Mouse (Mus musculus): Measurements from ENCODE around the gene Cbfa2t3. TPM values are rescaled to one million over a fixed set of nuclear protein-coding genes. Genes with fewer than 3 reads are reported as not detected.

Gene Cbfa2t3
- polyA plus RNA-seq, 1 experiment, result 58.8 TPM

GRCm38 (mm10) chr8:122663670-122664069 lies 35.2 kb downstream of the Cbfa2t3 start:
- peaks cover 17% of the 10 kb centered on the region for H3K4me1 ChIP-seq (ENCODE audit: control insufficient read depth, insufficient read depth, low read length)
- H3K27ac ChIP-seq (ENCODE audit: control insufficient read depth, insufficient read depth, low read depth, low read length, poor library complexity), result no peak overlapping the region
- TF ChIP-seq POLR2A (IDR thresholded peaks at IDR 0.05; ENCODE audit: borderline replicate concordance, control insufficient read depth, low read depth, low read length) (no peak), CTCF (IDR thresholded peaks at IDR 0.05; ENCODE audit: control insufficient read depth, insufficient read depth, low read length) (no peak)
- WGBS, result 83% methylated on average over 5 of the region's 5 CpGs
- H3K4me3 ChIP-seq (replicated peaks; ENCODE audit: control insufficient read depth, low read depth, low read length), result no peak overlapping the region

DNA sequence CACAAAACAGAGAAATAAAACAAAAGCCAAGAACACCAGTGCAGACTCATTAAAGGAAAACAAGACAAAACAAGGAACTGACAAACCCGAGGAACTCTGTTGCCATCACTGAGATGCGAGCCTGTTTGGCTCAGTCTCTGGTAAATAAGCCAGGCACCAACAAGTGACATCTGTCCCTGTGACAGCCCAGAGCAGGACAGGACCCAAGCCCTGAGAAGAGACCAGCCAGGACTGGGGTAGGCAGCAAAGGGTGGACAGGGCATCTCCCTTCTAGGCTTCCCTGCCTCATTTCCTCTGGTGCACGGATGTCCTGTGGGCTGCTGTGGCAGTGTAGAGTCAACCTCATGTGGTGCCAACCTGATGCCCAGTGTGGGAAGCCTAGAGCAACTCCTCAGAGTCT lies 35.8 kb downstream of the Cbfa2t3 start:
- Histone ChIP-seq H3K4me1 (ENCODE audit: control insufficient read depth, insufficient read depth, low read length) (peaks cover 17% of the 10 kb centered on the region), H3K4me3 (replicated peaks; ENCODE audit: control insufficient read depth, low read depth, low read length) (no peak overlapping the region), H3K27ac (ENCODE audit: control insufficient read depth, insufficient read depth, low read depth, low read length, poor library complexity) (no peak overlapping the region)
- TF ChIP-seq CTCF (IDR thresholded peaks at IDR 0.05; ENCODE audit: control insufficient read depth, insufficient read depth, low read length) (no peak), POLR2A (IDR thresholded peaks at IDR 0.05; ENCODE audit: borderline replicate concordance, control insufficient read depth, low read depth, low read length) (no peak)
- WGBS, result 29% methylated on average over 3 of the region's 3 CpGs

DNA sequence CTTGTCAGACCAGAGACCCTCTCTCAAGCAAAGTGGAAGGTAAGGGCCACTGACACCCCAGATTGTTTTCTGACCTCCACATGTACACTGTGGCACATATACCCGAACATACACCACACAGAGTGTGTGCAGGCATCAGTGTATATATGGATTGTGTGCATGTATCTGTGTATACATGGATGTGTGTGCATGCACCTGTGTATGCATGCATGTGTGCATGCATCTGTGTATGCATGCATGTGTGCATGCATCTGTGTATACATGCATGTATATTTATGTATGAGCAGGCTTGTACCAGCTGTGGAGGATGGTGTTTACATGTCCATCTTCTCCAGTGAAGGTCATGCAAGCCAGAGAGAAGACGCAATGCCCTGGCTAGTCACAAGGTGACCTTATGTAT lies 37.0 kb downstream of the Cbfa2t3 start:
- TF ChIP-seq POLR2A (IDR thresholded peaks at IDR 0.05; ENCODE audit: borderline replicate concordance, control insufficient read depth, low read depth, low read length), result no peak
- no peak for TF ChIP-seq CTCF (IDR thresholded peaks at IDR 0.05; ENCODE audit: control insufficient read depth, insufficient read depth, low read length)

DNA sequence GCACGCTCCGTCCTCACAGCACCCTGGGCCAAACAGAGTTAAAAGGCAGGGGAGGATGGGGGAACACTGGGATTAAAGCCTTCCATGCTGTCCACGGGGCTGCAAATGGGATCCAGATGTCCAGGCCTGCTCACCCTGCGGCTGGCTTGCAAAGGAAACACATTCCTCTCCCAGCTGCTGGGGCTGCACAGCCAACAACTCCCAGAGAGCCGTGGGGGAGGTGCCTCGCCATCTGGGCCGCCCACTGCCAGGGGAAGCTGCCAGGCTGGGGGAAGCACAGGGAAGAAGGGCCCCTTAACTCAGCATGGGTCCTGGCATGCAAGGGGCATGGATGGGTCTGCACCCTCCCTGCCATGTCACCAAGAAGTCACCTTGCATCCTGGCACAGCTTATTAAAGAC lies 37.8 kb downstream of the Cbfa2t3 start:
- Histone ChIP-seq H3K27ac (ENCODE audit: control insufficient read depth, insufficient read depth, low read depth, low read length, poor library complexity) (no peak overlapping the region), H3K4me3 (replicated peaks; ENCODE audit: control insufficient read depth, low read depth, low read length) (no peak overlapping the region), H3K4me1 (ENCODE audit: control insufficient read depth, insufficient read depth, low read length) (peaks cover 5% of the 10 kb centered on the region; the same call in 1 of the 2 replicates)
- TF ChIP-seq CTCF (IDR thresholded peaks at IDR 0.05; ENCODE audit: control insufficient read depth, insufficient read depth, low read length), result no peak
- no peak for TF ChIP-seq POLR2A (IDR thresholded peaks at IDR 0.05; ENCODE audit: borderline replicate concordance, control insufficient read depth, low read depth, low read length)
- WGBS, result 55% methylated on average over 7 of the region's 7 CpGs

More for the DNA sequence above, 37.0 kb downstream of the Cbfa2t3 start:
- peaks cover 11% of the 10 kb centered on the region for H3K4me1 ChIP-seq (ENCODE audit: control insufficient read depth, insufficient read depth, low read length)
- WGBS, result 82% methylated on average over 2 of the region's 2 CpGs
- H3K27ac ChIP-seq (ENCODE audit: control insufficient read depth, insufficient read depth, low read depth, low read length, poor library complexity), result no peak overlapping the region
- H3K4me3 ChIP-seq (replicated peaks; ENCODE audit: control insufficient read depth, low read depth, low read length), result no peak overlapping the region

- 61% methylated on average over 2 of the region's 2 CpGs for WGBS
- TF ChIP-seq CTCF (IDR thresholded peaks at IDR 0.05; ENCODE audit: control insufficient read depth, insufficient read depth, low read length) (peak; percentile 74), POLR2A (IDR thresholded peaks at IDR 0.05; ENCODE audit: borderline replicate concordance, control insufficient read depth, low read depth, low read length) (no peak)
- Histone ChIP-seq H3K27ac (ENCODE audit: control insufficient read depth, insufficient read depth, low read depth, low read length, poor library complexity) (no peak overlapping the region), H3K4me3 (replicated peaks; ENCODE audit: control insufficient read depth, low read depth, low read length) (no peak overlapping the region), H3K4me1 (ENCODE audit: control insufficient read depth, insufficient read depth, low read length) (peaks cover 4% of the 10 kb centered on the region; the same call in 1 of the 2 replicates)
Measured at GRCm38 (mm10) chr8:122660022-122660421, 38.9 kb downstream of the Cbfa2t3 start.

DNA sequence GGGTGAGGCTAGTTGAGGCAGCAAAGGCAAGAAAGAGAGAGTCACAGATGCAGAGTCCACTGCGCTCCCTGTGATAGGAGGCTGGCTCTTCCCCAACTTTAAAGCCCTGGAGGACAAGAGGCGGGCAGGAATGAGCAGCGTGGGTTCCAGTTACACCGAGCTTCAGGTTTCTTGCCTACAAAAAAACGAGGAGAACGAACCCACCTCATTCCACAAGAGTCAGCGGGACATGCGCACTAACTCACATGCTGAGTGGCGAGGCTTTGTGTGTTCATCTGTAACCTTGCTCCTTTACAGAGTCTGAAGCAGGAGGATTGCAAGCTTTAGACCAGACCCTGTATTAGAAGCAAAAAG lies 40.1 kb downstream of the Cbfa2t3 start:
- Histone ChIP-seq H3K4me1 (ENCODE audit: control insufficient read depth, insufficient read depth, low read length) (peaks cover 1% of the 10 kb centered on the region; the same call in 1 of the 2 replicates), H3K27ac (ENCODE audit: control insufficient read depth, insufficient read depth, low read depth, low read length, poor library complexity) (no peak overlapping the region), H3K4me3 (replicated peaks; ENCODE audit: control insufficient read depth, low read depth, low read length) (no peak overlapping the region)
- 87% methylated on average over 9 of the region's 9 CpGs for WGBS
- no peak for TF ChIP-seq POLR2A (IDR thresholded peaks at IDR 0.05; ENCODE audit: borderline replicate concordance, control insufficient read depth, low read depth, low read length)
- no peak for TF ChIP-seq CTCF (IDR thresholded peaks at IDR 0.05; ENCODE audit: control insufficient read depth, insufficient read depth, low read length)

DNA sequence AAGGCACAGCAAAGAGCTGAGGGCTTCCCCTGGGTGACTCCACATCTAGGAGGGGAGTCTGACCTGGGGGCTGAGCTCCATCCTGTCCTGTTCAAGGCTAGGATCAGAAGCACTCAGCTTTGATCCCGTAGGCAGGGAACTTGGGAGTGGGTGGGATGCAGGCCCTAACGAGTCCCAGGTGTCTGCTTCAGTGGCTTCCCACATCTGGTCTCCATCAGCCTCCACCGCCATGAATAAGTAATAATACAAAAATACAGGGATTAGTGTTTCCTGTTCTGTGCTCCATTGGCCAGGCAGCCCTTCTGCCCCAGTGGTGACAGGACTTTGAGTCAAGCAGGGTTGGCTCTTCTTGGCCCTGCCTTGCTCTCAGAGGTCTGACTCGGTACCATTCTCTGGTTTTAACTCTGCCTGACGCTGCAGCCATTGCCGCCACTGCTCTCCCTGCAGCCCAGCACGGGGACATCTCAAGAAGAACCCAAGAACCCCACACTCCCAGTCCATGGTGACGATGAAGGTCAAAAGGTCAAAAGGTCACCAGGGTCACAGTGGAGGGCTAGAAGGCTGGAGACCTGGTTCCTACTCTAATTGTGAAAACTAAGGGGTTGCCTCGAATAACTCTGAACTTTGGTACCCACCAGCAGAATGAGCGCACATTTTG lies 40.6 kb downstream of the Cbfa2t3 start:
- 87% methylated on average over 10 of the region's 10 CpGs for WGBS
- H3K27ac ChIP-seq (ENCODE audit: control insufficient read depth, insufficient read depth, low read depth, low read length, poor library complexity), result no peak overlapping the region
- no peak for TF ChIP-seq POLR2A (IDR thresholded peaks at IDR 0.05; ENCODE audit: borderline replicate concordance, control insufficient read depth, low read depth, low read length)
- TF ChIP-seq CTCF (IDR thresholded peaks at IDR 0.05; ENCODE audit: control insufficient read depth, insufficient read depth, low read length), result no peak
- H3K4me1 ChIP-seq (ENCODE audit: control insufficient read depth, insufficient read depth, low read length), result peaks cover 1% of the 10 kb centered on the region; the same call in 1 of the 2 replicates
- no peak overlapping the region for H3K4me3 ChIP-seq (replicated peaks; ENCODE audit: control insufficient read depth, low read depth, low read length)

GRCm38 (mm10) chr8:122656056-122656999 lies 42.6 kb downstream of the Cbfa2t3 start:
- Histone ChIP-seq H3K4me1 (ENCODE audit: control insufficient read depth, insufficient read depth, low read length) (peaks cover 1% of the 10 kb centered on the region; the same call in 1 of the 2 replicates), H3K27ac (ENCODE audit: control insufficient read depth, insufficient read depth, low read depth, low read length, poor library complexity) (no peak overlapping the region), H3K4me3 (replicated peaks; ENCODE audit: control insufficient read depth, low read depth, low read length) (no peak overlapping the region)
- no peak for TF ChIP-seq POLR2A (IDR thresholded peaks at IDR 0.05; ENCODE audit: borderline replicate concordance, control insufficient read depth, low read depth, low read length)
- no peak for TF ChIP-seq CTCF (IDR thresholded peaks at IDR 0.05; ENCODE audit: control insufficient read depth, insufficient read depth, low read length)
- 61% methylated on average over 13 of the region's 13 CpGs for WGBS
